Mouse (Mus musculus) kidney, adult 2 months (tissue): Measurements from ENCODE around the gene Ifi205.
"Not testable (repeated sequence)": the region's sequence is repeated elsewhere in the genome, so short reads cannot be mapped to it uniquely, and the experiment has no call there.

ENCODE experiments used
- CTCF ChIP-seq: fragments of 200-500 bp; conservative IDR thresholded peaks from 2 replicates; pipeline ENCODE4 v1.5.1; 2011; ENCODE audit warnings: low read depth, mild to moderate bottlenecking, control low read depth, low read length, moderate library complexity, mixed read lengths; ENCODE audit not compliant: insufficient read depth, insufficient read length
- POLR2A ChIP-seq: fragments of 200-500 bp; IDR thresholded peaks from one replicate; pipeline ENCODE4 v1.6.1; 2011; ENCODE audit warnings: low read depth, low read length, control low read depth

DNA sequence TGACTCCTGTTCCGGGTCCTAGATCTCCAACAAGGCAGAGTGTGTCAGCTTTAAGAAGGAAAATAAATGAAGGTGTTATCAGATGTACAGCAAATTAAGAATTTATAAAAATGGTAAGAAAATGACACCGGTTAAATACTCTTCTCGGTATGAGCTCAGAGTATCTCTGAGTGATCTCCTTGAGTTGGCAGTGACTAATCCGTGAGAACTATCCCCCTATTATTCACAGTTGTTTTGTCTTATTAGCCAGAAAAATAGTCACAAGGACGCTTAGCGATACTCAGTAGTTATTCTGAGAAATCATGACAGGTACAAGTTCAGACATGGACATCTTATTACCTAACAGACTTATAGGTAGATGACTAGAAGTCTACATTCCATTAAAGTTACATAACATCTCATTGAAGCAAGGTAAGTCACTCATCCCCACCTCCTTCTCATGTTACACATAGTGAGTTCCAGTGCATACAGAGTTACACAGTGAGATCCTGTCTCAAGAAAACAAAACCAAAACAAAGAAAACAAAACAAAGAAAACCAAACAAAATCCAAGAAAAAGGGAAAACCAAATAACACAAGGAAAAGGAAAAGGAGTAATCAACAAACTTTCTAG lies 48.8 kb downstream of the Ifi205 start, which contains the start of gene Ifi202b:
- TF ChIP-seq POLR2A, CTCF: not testable (repeated sequence)
